Mouse (Mus musculus): ENCODE data around the gene Myh9. TPM values are rescaled to one million over a fixed set of nuclear protein-coding genes. Genes with fewer than 3 reads are reported as not detected.

The Myh9 gene
- total and polyA plus RNA-seq, 3 experiments: 30.4 to 111 (median 88.3) TPM

DNA sequence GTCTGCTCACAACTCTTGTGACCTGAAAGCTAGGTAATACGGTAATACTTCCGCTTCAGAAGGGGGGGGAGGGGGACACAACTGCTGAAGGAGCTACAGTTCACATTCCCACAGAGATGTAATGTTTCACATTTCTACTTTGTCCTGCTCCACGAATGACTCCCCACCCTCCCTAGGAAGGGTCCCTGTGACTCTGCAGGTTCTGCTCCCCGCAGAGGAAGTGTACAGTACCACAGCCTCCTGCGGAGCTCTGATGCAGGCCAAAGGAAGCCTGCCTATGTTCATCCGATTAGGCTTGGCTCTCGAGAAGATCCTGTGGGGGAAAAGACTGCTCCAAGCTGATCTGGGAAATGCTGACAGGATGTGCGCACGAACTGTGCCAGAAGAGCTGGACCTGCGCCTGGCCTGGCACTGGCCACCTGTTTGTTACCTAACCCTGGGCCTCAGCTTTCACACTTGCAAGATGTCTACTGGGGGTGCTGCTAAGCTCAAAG is 22.0 kb downstream of the Myh9 start:
- H3K79me2 ChIP-seq (replicated peaks; ENCODE audit: control insufficient read depth, insufficient read depth, low read length): peaks cover 16% of the 10 kb centered on the region
- peak; percentile 78 to 89 for DNase-seq
- TF ChIP-seq EP300 (IDR thresholded peaks at IDR 0.05; ENCODE audit: insufficient read depth, low read depth, low read length) (peak; percentile 95), CTCF (IDR thresholded peaks at IDR 0.05) (peak; percentile 24; the same call in 1 of the 2 replicates), POLR2A (IDR thresholded peaks at IDR 0.05; ENCODE audit: insufficient read depth, low read depth, low read length) (0 out of 2 replicates have a peak, but pooled peaks have one; percentile 18)
- peaks cover 37% of the 10 kb centered on the region for H3K36me3 ChIP-seq (ENCODE audit: control insufficient read depth, insufficient read depth, low read length)
- H3K4me1 ChIP-seq (ENCODE audit: control insufficient read depth, insufficient read depth, low read length): peaks cover 72% of the 10 kb centered on the region
- no peak overlapping the region for H3K9ac ChIP-seq (ENCODE audit: low read depth, low read length)
- H3K4me3 ChIP-seq: no peak overlapping the region
- WGBS: 11% methylated on average over 10 of the region's 10 CpGs
- peak overlapping the region; percentile 74 for H3K27ac ChIP-seq
- no peaks in the 10 kb centered on the region for H3K27me3 ChIP-seq (ENCODE audit: control insufficient read depth, insufficient read depth, low read length)
- intact Hi-C loops (cut with DNase I): loop anchor here (2.0 kb wide), 1 partner anchor 15 kb away; no protein-coding TSS in a partner anchor

DNA sequence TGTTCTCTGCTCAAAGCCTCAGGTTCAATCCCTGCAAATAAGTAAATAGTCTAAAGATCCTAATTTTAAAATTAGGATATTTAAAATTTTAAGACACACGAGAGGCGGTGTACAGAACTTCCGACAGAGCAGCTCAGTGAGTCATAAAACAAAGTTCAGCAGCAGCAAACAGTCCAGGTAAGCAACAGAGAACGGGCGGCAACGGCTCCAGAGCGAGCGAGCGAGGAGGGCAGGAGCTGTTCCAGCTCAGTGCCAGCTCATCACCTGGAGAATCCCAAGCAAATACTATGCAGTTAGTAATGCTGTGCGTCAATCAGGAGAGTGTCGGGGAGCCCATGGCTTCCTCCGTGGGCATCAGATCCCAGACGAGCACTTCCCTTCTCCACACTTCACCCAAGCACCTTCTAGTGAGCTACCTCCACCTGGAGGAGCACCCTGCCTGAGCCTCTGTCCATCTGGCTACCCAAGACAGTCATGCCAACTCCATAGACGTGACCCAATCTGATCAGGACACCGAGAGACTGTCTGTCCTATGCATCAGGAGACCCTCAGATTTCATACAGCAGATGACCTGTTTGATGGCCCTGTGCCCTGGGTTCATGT is 23.3 kb downstream of the Myh9 start:
- Histone ChIP-seq H3K36me3 (ENCODE audit: control insufficient read depth, insufficient read depth, low read length) (peaks cover 32% of the 10 kb centered on the region), H3K4me1 (ENCODE audit: control insufficient read depth, insufficient read depth, low read length) (peaks cover 74% of the 10 kb centered on the region), H3K27me3 (ENCODE audit: control insufficient read depth, insufficient read depth, low read length) (no peaks in the 10 kb centered on the region), H3K9ac (ENCODE audit: low read depth, low read length) (no peak overlapping the region), H3K79me2 (replicated peaks; ENCODE audit: control insufficient read depth, insufficient read depth, low read length) (peaks cover 14% of the 10 kb centered on the region), H3K27ac (peak overlapping the region; percentile 91), H3K4me3 (no peak overlapping the region)
- TF ChIP-seq POLR2A (IDR thresholded peaks at IDR 0.05; ENCODE audit: insufficient read depth, low read depth, low read length) (no peak), CTCF (IDR thresholded peaks at IDR 0.05) (no peak), EP300 (IDR thresholded peaks at IDR 0.05; ENCODE audit: insufficient read depth, low read depth, low read length) (no peak)
- intact Hi-C loops (cut with DNase I): no loop called here
- WGBS: 67% methylated on average over 15 of the region's 15 CpGs
- no peak for DNase-seq

DNA sequence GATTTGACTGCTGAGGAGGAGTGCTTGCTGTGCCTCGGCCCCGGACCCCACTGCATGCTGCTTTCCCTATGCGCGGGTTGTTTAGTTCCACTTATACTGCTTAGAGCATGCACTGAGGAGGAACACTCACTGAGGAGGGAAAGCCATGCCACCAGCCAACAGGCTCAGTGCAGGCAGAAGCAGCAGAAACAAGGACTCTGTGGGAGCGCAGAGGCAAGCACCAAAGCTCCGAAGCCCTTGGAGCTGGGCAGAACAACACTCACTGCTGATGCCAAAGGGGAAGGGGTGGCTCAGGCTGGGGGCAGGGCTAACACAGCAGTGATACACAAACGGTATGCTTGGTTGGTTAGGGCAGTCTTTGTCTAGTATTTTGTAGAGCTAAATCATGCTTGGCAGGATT is 24.6 kb downstream of the Myh9 start:
- TF ChIP-seq POLR2A (IDR thresholded peaks at IDR 0.05; ENCODE audit: insufficient read depth, low read depth, low read length): no peak
- no peak for TF ChIP-seq CTCF (IDR thresholded peaks at IDR 0.05)
- no peak for TF ChIP-seq EP300 (IDR thresholded peaks at IDR 0.05; ENCODE audit: insufficient read depth, low read depth, low read length)
- peak overlapping the region; percentile 91 for H3K27ac ChIP-seq
- H3K4me3 ChIP-seq: no peak overlapping the region
- H3K36me3 ChIP-seq (ENCODE audit: control insufficient read depth, insufficient read depth, low read length): peaks cover 35% of the 10 kb centered on the region
- 33% methylated on average over 7 of the region's 7 CpGs for WGBS
- peak overlapping the region; percentile 56 for H3K9ac ChIP-seq (ENCODE audit: low read depth, low read length)
- DNase-seq: no peak
- H3K4me1 ChIP-seq (ENCODE audit: control insufficient read depth, insufficient read depth, low read length): peaks cover 75% of the 10 kb centered on the region
- intact Hi-C loops (cut with DNase I): no loop called here
- H3K79me2 ChIP-seq (replicated peaks; ENCODE audit: control insufficient read depth, insufficient read depth, low read length): peaks cover 16% of the 10 kb centered on the region
- no peaks in the 10 kb centered on the region for H3K27me3 ChIP-seq (ENCODE audit: control insufficient read depth, insufficient read depth, low read length)

DNA sequence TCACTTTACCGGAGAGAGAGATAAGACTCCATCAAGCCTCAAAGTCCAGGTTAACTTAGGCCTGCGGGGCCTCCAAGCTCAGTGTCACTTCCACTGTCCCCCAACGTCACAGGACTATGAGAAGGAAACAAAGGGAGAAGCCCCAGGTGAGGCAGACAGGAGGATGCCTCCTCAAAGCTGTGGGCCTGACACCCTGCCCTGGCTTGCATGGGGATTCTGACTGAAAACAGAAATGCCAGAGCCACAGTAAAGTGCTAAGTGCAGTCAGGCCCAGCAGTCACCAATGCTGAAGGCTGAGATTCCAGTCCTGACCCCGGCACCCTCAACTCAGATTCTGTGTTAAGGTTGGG is 25.4 kb downstream of the Myh9 start:
- TF ChIP-seq EP300 (IDR thresholded peaks at IDR 0.05; ENCODE audit: insufficient read depth, low read depth, low read length) (no peak), POLR2A (IDR thresholded peaks at IDR 0.05; ENCODE audit: insufficient read depth, low read depth, low read length) (no peak), CTCF (IDR thresholded peaks at IDR 0.05) (no peak)
- Histone ChIP-seq H3K9ac (ENCODE audit: low read depth, low read length) (peak overlapping the region; percentile 62), H3K27ac (peak overlapping the region; percentile 91), H3K79me2 (replicated peaks; ENCODE audit: control insufficient read depth, insufficient read depth, low read length) (peaks cover 16% of the 10 kb centered on the region), H3K36me3 (ENCODE audit: control insufficient read depth, insufficient read depth, low read length) (peaks cover 36% of the 10 kb centered on the region), H3K4me1 (ENCODE audit: control insufficient read depth, insufficient read depth, low read length) (peaks cover 71% of the 10 kb centered on the region), H3K27me3 (ENCODE audit: control insufficient read depth, insufficient read depth, low read length) (no peaks in the 10 kb centered on the region), H3K4me3 (no peak overlapping the region)
- no peak for DNase-seq
- intact Hi-C loops (cut with DNase I): no loop called here
- WGBS: 40% methylated on average over 4 of the region's 4 CpGs

DNA sequence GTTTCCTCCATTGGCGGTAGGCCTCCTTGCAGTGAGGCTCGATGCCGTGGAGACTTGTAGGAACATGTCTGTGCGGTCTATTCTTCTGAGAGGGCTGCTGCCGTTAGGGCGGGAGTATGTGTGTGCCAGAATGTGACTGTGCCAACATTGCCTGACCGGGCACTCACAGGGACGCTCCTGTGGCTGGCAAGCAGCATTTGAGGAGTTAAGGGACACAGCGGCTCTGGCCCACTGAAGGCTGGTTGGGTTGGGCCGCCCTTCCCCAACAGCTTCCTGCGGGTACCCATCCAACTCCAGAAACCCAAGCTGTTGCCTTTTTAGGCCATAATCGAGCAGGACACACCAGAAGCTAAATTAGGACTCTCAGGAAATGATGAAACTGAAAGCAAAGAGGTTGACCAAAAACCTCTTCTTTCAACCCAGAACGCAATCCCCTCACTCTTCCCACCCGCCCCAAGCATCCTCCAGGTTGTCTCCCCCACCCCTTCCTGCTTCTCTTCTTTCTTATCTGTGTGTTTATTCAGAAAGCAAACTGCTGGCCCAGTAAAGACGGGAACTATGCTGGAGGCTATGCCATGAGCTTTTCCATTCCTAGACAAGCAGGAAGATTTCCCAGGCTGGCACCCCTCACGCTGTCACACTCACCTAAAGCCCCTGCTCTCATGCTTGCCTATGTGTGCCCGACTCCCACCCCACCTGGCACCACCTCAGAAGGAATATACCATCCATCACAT is 25.9 kb downstream of the Myh9 start:
- H3K27ac ChIP-seq: peak overlapping the region; percentile 91
- H3K36me3 ChIP-seq (ENCODE audit: control insufficient read depth, insufficient read depth, low read length): peaks cover 34% of the 10 kb centered on the region
- TF ChIP-seq CTCF (IDR thresholded peaks at IDR 0.05) (no peak), POLR2A (IDR thresholded peaks at IDR 0.05; ENCODE audit: insufficient read depth, low read depth, low read length) (no peak; the same call in 1 of the 2 replicates), EP300 (IDR thresholded peaks at IDR 0.05; ENCODE audit: insufficient read depth, low read depth, low read length) (no peak)
- H3K79me2 ChIP-seq (replicated peaks; ENCODE audit: control insufficient read depth, insufficient read depth, low read length): peaks cover 16% of the 10 kb centered on the region
- H3K9ac ChIP-seq (ENCODE audit: low read depth, low read length): peak overlapping the region; percentile 62
- peaks cover 68% of the 10 kb centered on the region for H3K4me1 ChIP-seq (ENCODE audit: control insufficient read depth, insufficient read depth, low read length)
- 6% methylated on average over 17 of the region's 17 CpGs for WGBS
- peak overlapping the region; percentile 20 for H3K4me3 ChIP-seq
- no peaks in the 10 kb centered on the region for H3K27me3 ChIP-seq (ENCODE audit: control insufficient read depth, insufficient read depth, low read length)
- intact Hi-C loops (cut with DNase I): loop anchor here (2.0 kb wide), 1 partner anchor 17 kb away; no protein-coding TSS in a partner anchor
- peak; percentile 67 to 78 for DNase-seq
